Mouse (Mus musculus) heart, embryonic 14.5 days (tissue): ENCODE measurements at regions not wholly inside any gene's neighbourhood (a gene's known extent, or its start where the extent isn't known, plus 50 kb on each side); places are given as distances from the start of the nearest gene placed in this dataset.

Source experiments
- ATAC-seq: fragments of 200-750 bp; cut with Nextera tagmentation; 2 replicates; pipeline ENCODE4 v1.8.0; 2017; ENCODE audit warnings: low read depth, moderate TSS enrichment; ENCODE audit not compliant: insufficient number of reproducible peaks, insufficient read depth, low FRiP score
- H3K27ac ChIP-seq, 2 experiments: fragments of 200-500 bp in 1 of 2; fragments of 300-500 bp in 1 of 2; sonication (generic) in 1 of 2; replicated peaks in 1 of 2; 2 replicates each; pipeline ENCODE4 v1.5.1; 2012 to 2014; ENCODE audit warnings: low read depth in 2 of 2, low read length in 2 of 2, control low read depth in 1 of 2, mild to moderate bottlenecking in 1 of 2, mixed read lengths in 1 of 2; ENCODE audit not compliant: control insufficient read depth in 1 of 2, insufficient read depth in 1 of 2
- H3K27me3 ChIP-seq: fragments of 300-500 bp; sonication (generic); 2 replicates; pipeline ENCODE4 v1.6.1; 2014; ENCODE audit warnings: mild to moderate bottlenecking, low read length, control low read depth; ENCODE audit not compliant: control insufficient read depth, insufficient read depth
- H3K36me3 ChIP-seq: fragments of 300-500 bp; sonication (generic); 2 replicates; pipeline ENCODE4 v1.6.1; 2014; ENCODE audit warnings: mild to moderate bottlenecking, control low read depth, low read length, mixed read lengths; ENCODE audit not compliant: control insufficient read depth, insufficient read depth
- H3K4me1 ChIP-seq, 2 experiments: fragments of 200-500 bp in 1 of 2; fragments of 300-500 bp in 1 of 2; sonication (generic) in 1 of 2; 2 replicates each; pipeline ENCODE4 v1.6.1; 2012 to 2014; ENCODE audit warnings: low read length in 2 of 2, control low read depth in 1 of 2, mixed read lengths in 1 of 2; ENCODE audit not compliant: control insufficient read depth in 2 of 2, insufficient read depth in 2 of 2
- H3K4me2 ChIP-seq: fragments of 300-500 bp; sonication (generic); 2 replicates; pipeline ENCODE4 v1.6.1; 2014; ENCODE audit warnings: mild to moderate bottlenecking, low read length
- H3K4me3 ChIP-seq, 2 experiments: fragments of 200-500 bp in 1 of 2; fragments of 300-500 bp in 1 of 2; sonication (generic) in 1 of 2; 2 replicates each; pipeline ENCODE4 v1.5.1; 2012 to 2014; ENCODE audit warnings: low read length in 2 of 2, mild to moderate bottlenecking in 2 of 2, control low read depth in 1 of 2, low read depth in 1 of 2, moderate library complexity in 1 of 2; ENCODE audit not compliant: control insufficient read depth in 1 of 2, insufficient read depth in 1 of 2
- H3K9ac ChIP-seq: fragments of 300-500 bp; sonication (generic); 2 replicates; pipeline ENCODE4 v1.6.1; 2014; ENCODE audit warnings: mild to moderate bottlenecking, low read length
- H3K9me3 ChIP-seq: fragments of 300-500 bp; sonication (generic); 2 replicates; pipeline ENCODE4 v1.6.1; 2016; ENCODE audit warnings: low read length, control low read depth; ENCODE audit not compliant: control insufficient read depth
- WGBS: fragments of 180-500 bp; shearing (Covaris S2); extraction: QIAGEN DNeasy Blood & Tissue Kit; methylation state at CpG from one replicate; pipeline ENCODE4 v1.1.7; 2014; 5-methylcytosine and 5-hydroxymethylcytosine counted together

DNA sequence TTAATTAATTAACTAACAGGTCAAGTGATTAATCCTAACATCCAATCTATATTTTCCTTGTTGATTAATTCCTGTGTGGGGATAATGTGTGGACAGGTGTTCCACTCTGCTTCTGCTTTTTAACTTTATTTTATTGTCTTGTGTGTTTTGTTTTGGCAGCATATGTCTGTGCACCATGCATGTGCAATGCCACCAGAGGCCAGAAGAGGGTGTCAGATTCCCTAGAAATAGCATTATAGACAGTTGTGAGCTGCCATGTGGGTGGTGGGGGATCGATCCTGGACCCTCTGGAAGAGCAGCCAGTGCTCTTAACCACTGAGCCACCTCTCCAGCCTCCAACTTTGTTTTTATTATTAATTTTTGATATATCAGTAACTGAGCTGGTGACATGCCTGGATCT is 65.6 kb downstream of the En1 start:
- WGBS = 83% methylated on average over 1 of the region's 1 CpGs
- H3K4me2 ChIP-seq = no peak overlapping the region
- H3K9me3 ChIP-seq = no peaks in the 10 kb centered on the region
- no peaks in the 10 kb centered on the region for H3K36me3 ChIP-seq
- H3K4me1 ChIP-seq = no peaks in the 10 kb centered on the region
- ATAC-seq = no peak
- H3K4me3 ChIP-seq = no peak overlapping the region
- no peak overlapping the region for H3K9ac ChIP-seq
- H3K27me3 ChIP-seq = no peaks in the 10 kb centered on the region
- no peak overlapping the region for H3K27ac ChIP-seq

DNA sequence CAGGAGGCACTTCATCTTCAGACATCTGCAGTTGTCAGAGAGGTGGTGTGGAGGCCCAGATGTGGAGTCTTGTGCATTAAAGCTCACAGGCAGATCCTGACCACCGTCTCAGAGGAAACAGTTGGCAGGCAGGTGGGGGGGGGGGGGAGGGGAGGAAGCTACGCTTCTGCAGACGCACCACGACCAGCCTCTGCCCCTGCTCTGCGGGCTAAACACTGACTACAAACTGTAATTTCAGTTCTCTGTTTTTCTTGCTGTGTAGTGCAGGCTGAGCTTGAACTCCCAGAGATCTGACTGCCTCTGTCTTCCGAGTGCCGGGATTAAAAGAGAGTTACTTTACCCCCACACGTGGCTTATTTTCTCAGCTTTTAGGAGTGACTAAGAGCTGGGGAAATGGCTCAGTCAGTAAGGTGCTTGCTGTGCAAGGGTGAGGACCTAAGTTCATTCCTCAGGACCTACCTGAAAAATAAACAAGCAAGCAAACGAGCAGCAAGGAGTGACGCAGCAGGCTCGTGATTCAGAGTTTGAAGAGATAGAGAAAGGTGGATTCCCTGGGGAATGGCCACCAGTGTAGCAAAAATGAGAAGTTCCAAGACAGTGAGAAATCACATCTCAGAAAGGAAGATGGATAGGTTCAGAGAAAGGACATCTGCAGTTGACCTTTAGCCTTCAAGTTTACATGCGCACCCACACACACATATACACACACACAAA is 81.5 kb downstream of the En1 start:
- ATAC-seq = no peak
- H3K4me3 ChIP-seq = no peak overlapping the region
- WGBS = 59% methylated on average over 11 of the region's 12 CpGs

DNA sequence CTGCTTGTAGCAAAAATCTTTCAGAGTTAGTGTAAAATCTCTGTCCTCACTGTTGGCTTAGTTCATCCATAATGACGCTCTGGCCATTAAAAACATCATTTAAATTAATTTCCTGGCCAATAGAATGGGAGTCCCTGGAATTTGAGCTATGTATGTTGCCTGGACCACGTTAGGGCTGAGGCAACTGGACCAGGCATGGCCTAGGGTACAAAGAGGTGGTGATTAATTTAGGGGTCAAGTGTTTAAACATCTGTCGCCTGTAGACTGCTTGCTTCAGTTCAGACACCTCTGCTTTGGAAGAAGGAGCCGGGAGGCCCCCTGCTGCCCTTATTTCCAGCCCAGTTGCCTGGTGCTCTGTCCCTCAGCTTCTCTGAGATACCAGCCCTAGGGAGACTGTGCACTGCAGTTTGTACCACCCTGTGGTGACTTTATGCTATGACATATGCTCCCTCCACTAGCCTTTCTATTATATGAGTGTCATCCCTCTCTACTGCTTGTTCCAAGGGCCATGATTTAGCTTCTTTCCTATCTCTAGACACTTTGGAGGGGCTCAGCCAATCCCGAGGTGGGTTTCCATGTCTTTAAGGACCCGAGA is 83.5 kb downstream of the En1 start:
- Histone ChIP-seq H3K4me2 (no peak overlapping the region), H3K27ac (no peak overlapping the region), H3K36me3 (no peaks in the 10 kb centered on the region), H3K27me3 (no peaks in the 10 kb centered on the region), H3K9ac (no peak overlapping the region), H3K4me3 (no peak overlapping the region), H3K9me3 (no peaks in the 10 kb centered on the region), H3K4me1 (no peaks in the 10 kb centered on the region)
- no peak for ATAC-seq
- WGBS = 45% methylated on average over 6 of the region's 6 CpGs

More for the DNA sequence above, 81.5 kb downstream of the En1 start:
- H3K36me3 ChIP-seq = no peaks in the 10 kb centered on the region
- H3K9ac ChIP-seq = no peak overlapping the region
- no peaks in the 10 kb centered on the region for H3K9me3 ChIP-seq
- no peak overlapping the region for H3K4me2 ChIP-seq
- H3K27me3 ChIP-seq = no peaks in the 10 kb centered on the region
- H3K27ac ChIP-seq = no peak overlapping the region
- H3K4me1 ChIP-seq = no peaks in the 10 kb centered on the region

DNA sequence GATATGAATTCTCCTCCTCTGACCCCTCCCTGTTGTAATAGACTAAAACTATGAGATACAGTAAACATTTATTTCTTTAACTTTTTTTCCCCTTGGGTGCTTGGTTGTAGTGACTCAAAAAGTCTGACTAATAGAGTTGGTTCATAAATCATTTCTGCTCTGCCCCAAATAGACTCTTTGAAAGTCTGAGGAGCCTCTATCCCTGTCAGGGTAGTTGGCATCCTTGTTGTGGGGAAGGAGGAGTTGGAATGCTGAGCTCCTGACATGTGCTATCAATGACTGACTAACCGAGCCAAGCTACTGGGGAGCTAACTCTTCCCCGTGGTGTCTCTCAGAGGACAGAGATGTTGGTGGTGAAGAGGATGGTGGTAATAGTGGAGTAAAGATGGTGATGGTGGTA is 89.4 kb downstream of the En1 start:
- H3K27ac ChIP-seq = no peak overlapping the region
- no peaks in the 10 kb centered on the region for H3K9me3 ChIP-seq
- 68% methylated on average over 2 of the region's 2 CpGs for WGBS
- H3K27me3 ChIP-seq = no peaks in the 10 kb centered on the region
- H3K4me2 ChIP-seq = no peak overlapping the region
- ATAC-seq = no peak
- H3K4me3 ChIP-seq = no peak overlapping the region
- no peaks in the 10 kb centered on the region for H3K36me3 ChIP-seq
- H3K9ac ChIP-seq = no peak overlapping the region
- H3K4me1 ChIP-seq = no peaks in the 10 kb centered on the region

DNA sequence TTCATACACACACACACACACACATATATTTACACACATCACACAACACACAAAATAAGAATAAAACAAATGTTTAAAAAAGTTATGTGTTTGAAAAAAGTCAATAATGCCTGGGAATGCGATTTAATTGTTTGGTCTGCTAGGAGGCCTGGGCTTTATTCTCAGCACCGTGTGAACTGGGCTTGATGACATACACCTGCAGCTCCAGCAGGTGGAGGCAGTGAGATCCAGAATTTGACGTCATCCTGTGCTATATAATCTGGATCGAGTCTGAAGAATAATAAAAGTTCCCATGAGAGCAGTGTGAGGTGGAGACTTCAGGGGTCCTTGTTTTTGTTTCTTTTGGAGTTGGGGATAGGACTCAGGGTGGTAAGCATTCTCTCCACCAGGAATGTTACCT is 96.0 kb downstream of the En1 start:
- H3K9ac ChIP-seq = no peak overlapping the region
- H3K4me1 ChIP-seq = no peaks in the 10 kb centered on the region
- ATAC-seq = no peak
- H3K27me3 ChIP-seq = no peaks in the 10 kb centered on the region
- no peak overlapping the region for H3K27ac ChIP-seq
- H3K36me3 ChIP-seq = no peaks in the 10 kb centered on the region
- WGBS = 75% methylated on average over 4 of the region's 4 CpGs
- no peak overlapping the region for H3K4me3 ChIP-seq
- no peak overlapping the region for H3K4me2 ChIP-seq
- no peaks in the 10 kb centered on the region for H3K9me3 ChIP-seq

DNA sequence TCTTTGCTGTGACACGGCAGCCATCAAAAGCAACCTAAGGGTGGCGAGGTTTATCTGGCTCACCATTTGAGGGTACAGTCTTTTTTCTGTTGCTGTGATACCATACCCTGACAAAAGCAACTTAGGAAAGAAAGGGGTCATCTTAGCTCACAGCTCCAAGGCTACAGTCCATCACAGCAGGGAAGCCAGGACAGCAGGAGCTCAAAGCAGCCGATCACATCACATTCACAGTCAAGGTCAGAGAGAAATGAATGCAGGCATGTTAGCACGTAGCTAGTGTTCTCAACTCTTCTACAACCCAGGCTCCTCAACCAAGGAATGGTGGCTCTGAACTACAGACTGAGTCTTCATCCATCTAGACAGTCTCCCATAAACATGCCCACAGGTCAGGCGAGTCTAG is 102.0 kb downstream of the En1 start:
- Histone ChIP-seq H3K4me2 (no peak overlapping the region), H3K9ac (no peak overlapping the region), H3K4me1 (no peaks in the 10 kb centered on the region), H3K4me3 (no peak overlapping the region), H3K27me3 (no peaks in the 10 kb centered on the region), H3K36me3 (no peaks in the 10 kb centered on the region), H3K9me3 (no peaks in the 10 kb centered on the region), H3K27ac (no peak overlapping the region)
- WGBS = 78% methylated on average over 5 of the region's 5 CpGs
- no peak for ATAC-seq

DNA sequence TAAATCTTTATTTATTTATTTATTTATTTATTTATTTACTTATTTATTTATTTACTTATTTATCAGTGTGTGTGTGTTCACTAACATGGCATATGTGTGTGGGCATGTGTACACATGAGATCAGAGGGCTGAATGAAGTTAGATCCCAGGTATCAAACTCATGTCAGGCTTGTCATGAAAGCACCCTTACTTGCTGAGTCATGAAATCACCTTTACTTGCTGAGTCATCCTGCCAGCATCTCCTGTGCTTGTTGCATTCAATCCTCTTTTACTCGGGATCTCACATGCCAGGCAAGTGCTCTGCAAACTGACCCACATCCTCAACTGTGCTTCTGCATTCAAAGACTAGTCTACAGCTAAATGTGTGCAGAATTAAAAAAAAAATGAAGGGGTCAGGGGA is 103.8 kb downstream of the En1 start:
- Histone ChIP-seq H3K4me1 (no peaks in the 10 kb centered on the region), H3K27me3 (no peaks in the 10 kb centered on the region), H3K4me3 (no peak overlapping the region), H3K4me2 (no peak overlapping the region), H3K9me3 (no peaks in the 10 kb centered on the region), H3K36me3 (no peaks in the 10 kb centered on the region), H3K27ac (no peak overlapping the region), H3K9ac (no peak overlapping the region)
- WGBS = 63% methylated on average over 1 of the region's 1 CpGs
- ATAC-seq = no peak

DNA sequence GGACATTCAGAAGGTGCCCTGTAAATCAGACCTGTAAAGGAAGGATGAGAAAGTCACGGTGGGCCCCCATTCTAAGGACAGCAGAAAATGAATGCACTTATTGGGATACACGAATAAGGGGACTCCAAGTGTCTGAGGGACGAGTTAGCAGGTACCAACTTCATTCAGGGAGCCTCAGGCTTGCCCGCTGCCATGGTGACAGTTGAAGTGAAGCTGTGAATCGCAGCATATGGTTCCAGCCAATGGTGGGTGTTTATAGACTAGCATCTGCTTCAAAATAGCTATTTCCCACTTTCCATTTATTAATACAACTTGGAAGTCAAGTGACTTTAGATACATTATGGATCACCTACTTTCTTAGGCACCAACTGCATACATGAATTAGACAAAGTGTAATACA is 106.3 kb downstream of the En1 start:
- no peak for ATAC-seq
- no peak overlapping the region for H3K4me3 ChIP-seq
- no peak overlapping the region for H3K27ac ChIP-seq
- H3K4me2 ChIP-seq = no peak overlapping the region
- H3K4me1 ChIP-seq = no peaks in the 10 kb centered on the region
- H3K36me3 ChIP-seq = no peaks in the 10 kb centered on the region
- no peaks in the 10 kb centered on the region for H3K9me3 ChIP-seq
- H3K27me3 ChIP-seq = no peaks in the 10 kb centered on the region
- H3K9ac ChIP-seq = no peak overlapping the region
- 74% methylated on average over 5 of the region's 5 CpGs for WGBS
